Mouse (Mus musculus) left cerebral cortex, postnatal 14 days (tissue): Measurements from ENCODE around the gene Ttc7b. TPM values are rescaled to one million over a fixed set of nuclear protein-coding genes. Genes with fewer than 3 reads are reported as not detected.

Experiments
- DNase-seq, 2 experiments: peaks; one replicate each; pipeline ENCODE4 v3.0.0; 2021 to 2022; ENCODE audit warnings: low spot score in 2 of 2, mixed read lengths in 1 of 2
- intact Hi-C: fragments of 180-260 bp; cut with DNase I; formaldehyde crosslinking; loops from one replicate; pipeline ENCODE4 v1.15.1; 2025
- total RNA-seq, 2 experiments: library from RNA; stranded (reverse); gene quantifications; 2 replicates each; pipeline ENCODE4 v1.2.3; 2021

Ttc7b gene
- total RNA-seq, 2 experiments from 2014 or later, result 178 to 200 TPM

DNA sequence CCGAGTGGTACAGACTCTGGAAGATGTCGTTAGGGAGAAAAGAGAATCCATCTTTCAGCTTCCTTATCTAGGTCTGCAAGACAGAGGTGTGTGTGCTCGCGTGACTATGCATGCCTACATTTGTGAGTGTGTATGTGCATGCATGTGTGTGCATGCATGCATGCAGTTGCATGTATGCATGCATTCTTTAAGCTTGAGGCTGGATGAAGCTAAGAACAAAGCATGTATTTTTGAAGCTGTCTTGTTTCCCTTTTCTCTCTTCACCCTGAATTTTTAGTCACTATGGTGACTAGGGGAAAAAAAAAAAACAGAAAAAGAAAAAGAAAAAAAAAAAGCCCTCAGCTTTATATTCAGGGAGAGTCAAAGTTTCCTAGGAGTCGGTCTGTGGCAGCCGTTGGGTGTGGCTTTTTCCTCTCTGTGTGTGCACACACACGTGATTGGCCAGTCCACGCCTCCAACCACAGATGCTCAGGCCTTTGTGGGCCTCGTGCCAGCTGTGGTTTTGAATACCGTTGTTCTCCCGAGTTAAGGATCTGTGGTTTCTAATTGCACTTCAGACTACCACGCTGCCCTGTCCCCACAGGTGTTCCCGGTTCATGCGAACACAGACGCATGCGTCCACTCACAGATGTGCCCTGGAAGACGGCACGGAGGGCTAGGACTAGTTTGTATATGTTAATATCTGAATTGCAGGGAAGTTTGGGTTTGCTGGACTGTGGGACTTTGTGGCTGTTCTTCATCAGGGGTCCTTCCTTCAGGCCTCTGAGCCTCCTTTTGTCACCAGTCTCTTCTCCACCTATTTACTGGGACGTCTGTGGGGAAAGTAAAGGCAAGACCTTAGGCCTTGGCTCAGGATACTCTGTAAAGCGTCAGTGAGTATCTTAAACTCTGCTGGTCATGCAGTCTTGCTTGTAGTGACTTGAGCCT, 243.8 kb downstream of the Ttc7b start:
- intact Hi-C loops, result loop anchor here (5.0 kb wide), 1 partner anchor 75 kb away; no protein-coding TSS in a partner anchor
- DNase-seq, result peak; percentile 70 to 81

GRCm38 (mm10) chr12:100275850-100276249, 244.8 kb downstream of the Ttc7b start:
- intact Hi-C loops, result loop anchor here (5.0 kb wide), 1 partner anchor 74 kb away; no protein-coding TSS in a partner anchor
- no peak for DNase-seq

DNA sequence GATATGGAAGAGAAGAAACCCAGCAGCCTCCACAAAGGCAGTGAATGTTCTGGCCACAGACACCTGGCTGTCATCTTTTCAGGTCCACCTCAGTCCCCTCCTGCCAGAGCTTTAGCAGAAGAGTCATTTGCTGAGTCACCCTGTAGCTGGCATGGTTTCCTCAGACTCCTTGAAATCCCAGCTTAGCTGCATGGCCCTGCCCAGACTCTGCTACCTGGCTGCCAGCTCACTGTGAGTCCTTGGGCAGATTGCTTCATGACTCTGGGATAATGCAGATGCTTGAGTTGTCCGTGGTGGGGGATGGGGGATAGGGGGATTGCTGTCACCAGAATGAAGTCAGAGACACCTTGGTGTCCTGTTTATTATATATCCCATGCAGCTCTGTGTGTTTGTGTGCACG, 247.6 kb downstream of the Ttc7b start:
- no peak for DNase-seq
- intact Hi-C loops, result no loop called here

GRCm38 (mm10) chr12:100269967-100270662, 250.5 kb downstream of the Ttc7b start:
- intact Hi-C loops, result loop anchor here (5.0 to 10.0 kb wide), 3 partner anchors 45 to 82 kb away; no protein-coding TSS in a partner anchor
- no peak for DNase-seq

- intact Hi-C loops, result loop anchor here (5.0 to 10.0 kb wide), 3 partner anchors 46 to 84 kb away; no protein-coding TSS in a partner anchor
These were observed 252.6 kb downstream of the Ttc7b start for GRCm38 (mm10) chr12:100268011-100268410.

GRCm38 (mm10) chr12:100265546-100266309, 254.9 kb downstream of the Ttc7b start:
- intact Hi-C loops, result loop anchor here (5.0 to 10.0 kb wide), 3 partner anchors 43 to 87 kb away; no protein-coding TSS in a partner anchor
- DNase-seq, result peak; percentile 95 to 97

More at GRCm38 (mm10) chr12:100268011-100268410, 252.6 kb downstream of the Ttc7b start:
- no peak for DNase-seq

DNA sequence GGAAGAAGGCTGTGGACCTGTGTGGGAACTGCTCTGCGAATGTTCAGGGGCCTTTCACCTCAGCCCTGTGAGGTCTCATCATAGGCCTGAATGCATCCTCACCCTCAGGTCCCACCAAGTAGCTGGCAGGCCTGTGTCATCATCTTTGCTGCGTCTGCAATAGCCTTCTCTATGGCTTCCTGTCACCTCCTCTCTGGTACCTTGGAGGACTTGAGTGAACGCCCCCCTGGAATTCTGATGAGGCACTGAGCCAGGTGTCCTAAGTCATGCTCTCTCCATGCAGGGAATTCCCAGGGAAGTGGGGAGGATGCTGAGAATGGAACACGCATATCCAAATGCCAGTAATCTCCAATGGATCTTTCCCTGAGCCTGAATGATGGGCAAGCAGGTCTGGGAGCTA, 255.7 kb downstream of the Ttc7b start:
- intact Hi-C loops, result loop anchor here (5.0 to 10.0 kb wide), 3 partner anchors 43 to 87 kb away; no protein-coding TSS in a partner anchor
- DNase-seq, result no peak

DNA sequence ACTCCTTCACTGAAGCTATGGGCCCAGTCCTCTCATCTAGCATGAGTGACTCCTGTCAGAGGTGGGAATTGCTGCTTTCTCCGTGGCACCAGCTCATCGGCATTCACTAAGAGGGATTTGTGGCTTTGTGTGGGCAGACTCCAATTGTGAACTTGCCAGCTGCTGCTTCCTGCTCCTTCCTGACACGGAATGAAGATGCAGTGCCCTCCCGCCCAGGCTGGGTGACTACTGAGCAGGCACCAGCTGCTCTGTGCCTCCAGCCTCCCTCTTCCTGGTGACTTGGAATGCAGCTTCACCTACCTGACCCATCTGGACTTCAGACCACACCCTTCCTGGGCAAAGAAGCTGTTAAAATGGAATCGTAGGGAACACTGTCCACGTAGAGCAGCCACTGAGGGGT, 257.8 kb downstream of the Ttc7b start:
- DNase-seq, result peak in 1 of 2 experiments; percentile 40

GRCm38 (mm10) chr12:100261761-100262160, 258.9 kb downstream of the Ttc7b start:
- intact Hi-C loops, result loop anchor here (10.0 kb wide), 1 partner anchor 53 kb away; no protein-coding TSS in a partner anchor
- no peak for DNase-seq

More for the DNA sequence above, 257.8 kb downstream of the Ttc7b start:
- intact Hi-C loops, result loop anchor here (10.0 kb wide), 1 partner anchor 52 kb away; no protein-coding TSS in a partner anchor

GRCm38 (mm10) chr12:100260151-100260550, 260.5 kb downstream of the Ttc7b start:
- intact Hi-C loops, result loop anchor here (10.0 kb wide), 1 partner anchor 55 kb away; no protein-coding TSS in a partner anchor
- DNase-seq, result no peak

DNA sequence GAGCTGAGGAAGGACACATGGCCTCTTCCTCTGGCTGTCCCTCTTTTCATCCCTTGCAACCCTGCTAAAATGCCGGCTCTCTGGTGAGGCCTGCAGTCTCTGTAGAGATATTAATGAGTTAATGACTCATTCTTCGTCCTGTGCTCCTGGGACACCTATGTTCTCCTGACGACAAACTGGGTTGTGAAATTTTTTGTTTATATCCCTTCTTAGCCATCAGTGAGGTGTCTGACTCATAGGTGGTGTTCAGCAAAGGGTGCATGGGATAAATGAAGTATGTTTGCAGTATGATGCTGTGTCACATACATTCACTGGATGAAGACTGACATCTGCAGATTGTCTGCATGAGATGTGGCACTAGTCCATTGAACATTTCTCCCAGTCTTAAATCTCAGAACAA, 262.8 kb downstream of the Ttc7b start:
- intact Hi-C loops, result no loop called here
- DNase-seq, result no peak

DNA sequence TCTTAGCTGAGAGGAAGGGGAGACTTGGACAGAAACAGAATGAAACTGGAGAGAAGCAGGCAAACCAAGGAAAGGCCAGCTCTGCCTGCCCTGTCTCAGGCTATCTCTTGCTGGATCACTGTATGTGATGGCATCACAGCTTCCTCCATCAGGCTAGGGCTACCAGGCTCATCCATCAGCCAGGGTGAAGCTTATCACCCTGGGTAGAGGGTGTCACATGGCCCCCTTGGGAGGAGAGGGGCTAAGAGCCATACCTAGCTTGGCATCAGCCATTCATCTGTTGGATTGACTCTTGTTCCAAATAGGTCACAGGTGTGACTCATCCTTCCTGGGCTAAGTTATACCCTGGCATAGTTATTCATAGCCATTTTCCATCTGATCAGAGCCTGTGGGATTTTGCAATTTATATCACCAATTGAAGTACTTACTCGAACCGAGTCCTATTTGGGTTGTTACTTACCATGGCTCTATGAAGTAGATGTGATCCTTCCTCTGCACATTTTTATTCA, 265.1 kb downstream of the Ttc7b start:
- no peak for DNase-seq
- intact Hi-C loops, result no loop called here

GRCm38 (mm10) chr12:100254471-100254870, 266.2 kb downstream of the Ttc7b start:
- intact Hi-C loops, result no loop called here
- DNase-seq, result no peak

Other genes starting within 250 kb of the Ttc7b start
- 10 to 100 TPM; 13.2 to 17.8 TPM for gene Rps6ka5, start 206.2 kb upstream of the Ttc7b start, total RNA-seq